Mouse (Mus musculus): ENCODE results near the gene Galnt2. TPM values are rescaled to one million over a fixed set of nuclear protein-coding genes. Genes with fewer than 3 reads are reported as not detected.

Galnt2 gene
- total and polyA plus RNA-seq, 3 experiments = 18.6 to 27.3 (median 23.6) TPM

- no peak for TF ChIP-seq TCF12 (IDR thresholded peaks at IDR 0.05; ENCODE audit: low read depth, low read length)
These were observed 50.7 kb downstream of the Galnt2 start (continued) for GRCm38 (mm10) chr8:124281700-124282541.

DNA sequence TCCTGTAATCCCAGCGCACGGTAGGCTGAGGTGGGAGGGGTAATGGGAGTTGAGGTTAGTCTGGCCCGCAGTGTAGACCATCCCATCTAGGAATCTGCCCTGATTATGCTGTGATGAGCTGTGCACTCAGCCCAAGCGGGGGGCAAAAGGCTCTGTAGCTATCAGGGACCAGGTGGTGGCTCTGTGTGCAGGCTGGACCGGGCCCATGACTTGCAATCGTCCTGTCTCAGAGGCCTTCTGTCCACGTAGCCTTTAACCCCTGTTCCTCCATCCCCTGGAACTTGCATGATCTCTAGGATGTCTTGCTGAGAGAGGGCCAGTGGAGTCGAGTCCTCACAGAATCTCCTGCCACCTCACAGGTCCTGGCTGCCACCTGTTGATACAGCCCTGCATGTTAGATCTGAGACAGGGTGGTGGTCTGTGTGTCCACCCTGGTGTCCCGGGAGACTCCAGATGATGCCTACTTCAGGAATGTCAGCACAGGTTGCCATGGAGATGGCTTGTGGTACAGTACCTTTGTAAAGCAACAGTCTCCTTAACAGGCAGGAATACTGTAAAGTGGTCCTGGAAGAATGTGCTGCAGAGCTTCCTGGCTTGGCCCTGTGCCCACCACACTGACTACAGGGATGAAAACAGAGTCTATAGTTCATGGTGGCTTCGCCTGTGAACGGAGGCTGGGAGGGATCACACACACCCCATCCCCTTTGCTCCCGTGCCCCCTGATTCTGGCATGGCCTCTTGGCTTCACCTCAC is 51.9 kb downstream of the Galnt2 start:
- DNase-seq (ENCODE audit: extremely low read depth) = no peak
- H3K4me1 ChIP-seq (ENCODE audit: control insufficient read depth in 1 of 2, insufficient read depth in 2 of 2) = peaks cover 81 to 97% of the 10 kb centered on the region in 2 experiments
- H3K4me3 ChIP-seq (replicated peaks in 1 of 3; ENCODE audit: low read depth in 2 of 3, low read length in 2 of 3, poor library complexity in 1 of 3) = peak overlapping the region in 1 of 3 experiments; percentile 14
- in situ Hi-C loops (cut with MboI; ENCODE audit: low pct_ligation_motif_present, low pct_unique_long_range_greater_than_20kb, low sequenced_read_pairs) (loop anchor here (10.0 kb wide), 1 partner anchor 198 kb away; no protein-coding TSS in a partner anchor), dilution Hi-C loops (cut with MboI; ENCODE audit: extremely low pct_ligation_motif_present, extremely low pct_unique_long_range_greater_than_20kb, low sequenced_read_pairs) (no loop called here)
- H3K27ac ChIP-seq (ENCODE audit: insufficient read depth, low read depth) = peak overlapping the region; percentile 95
- H3K4me2 ChIP-seq (ENCODE audit: insufficient read depth, low read depth, poor library complexity, severe bottlenecking) = no peak overlapping the region
- no peaks in the 10 kb centered on the region for H3K27me3 ChIP-seq (replicated peaks)
- H3K9me3 ChIP-seq (replicated peaks; ENCODE audit: low read length) = no peaks in the 10 kb centered on the region
- no peaks in the 10 kb centered on the region; the same call in 1 of the 2 replicates for H3K79me2 ChIP-seq (replicated peaks; ENCODE audit: control insufficient read depth, extremely low read depth, insufficient read depth, poor library complexity, severe bottlenecking)
- TF ChIP-seq ZNF384 (IDR thresholded peaks at IDR 0.05; ENCODE audit: low read depth, low read length) (no peak), USF2 (conservative IDR thresholded peaks at IDR 0.05; ENCODE audit: low read depth, low read length) (no peak), TCF12 (IDR thresholded peaks at IDR 0.05; ENCODE audit: low read depth, low read length) (no peak), POLR2A (IDR thresholded peaks at IDR 0.05; ENCODE audit: low read depth, low read length) (no peak), BHLHE40 (IDR thresholded peaks at IDR 0.05; ENCODE audit: low read depth, low read length) (no peak), ZC3H11A (IDR thresholded peaks at IDR 0.05; ENCODE audit: low read depth, low read length) (no peak), CTCF (conservative IDR thresholded peaks at IDR 0.05 in 1 of 2, IDR thresholded peaks at IDR 0.05 in 1 of 2; ENCODE audit: low read depth in 2 of 2, low read length in 2 of 2) (no peak), CHD1 (IDR thresholded peaks at IDR 0.05; ENCODE audit: low read depth, low read length) (no peak), SMC3 (IDR thresholded peaks at IDR 0.05; ENCODE audit: low read depth, low read length) (no peak)
- peak overlapping the region; percentile 54 for H3K9ac ChIP-seq (ENCODE audit: insufficient read depth, low read depth)
- H3K36me3 ChIP-seq (replicated peaks in 1 of 2; ENCODE audit: control insufficient read depth in 1 of 2, insufficient read depth in 1 of 2, low read length in 1 of 2) = peaks cover 2 to 24% of the 10 kb centered on the region in 2 experiments

GRCm38 (mm10) chr8:124283644-124284332 is 52.6 kb downstream of the Galnt2 start:
- dilution Hi-C loops (cut with MboI; ENCODE audit: extremely low pct_ligation_motif_present, extremely low pct_unique_long_range_greater_than_20kb, low sequenced_read_pairs) = no loop called here
- Histone ChIP-seq H3K27ac (ENCODE audit: insufficient read depth, low read depth) (peak overlapping the region; percentile 95), H3K9ac (ENCODE audit: insufficient read depth, low read depth) (peak overlapping the region; percentile 72), H3K4me1 (ENCODE audit: control insufficient read depth in 1 of 2, insufficient read depth in 2 of 2) (peaks cover 74 to 97% of the 10 kb centered on the region in 2 experiments), H3K79me2 (replicated peaks; ENCODE audit: control insufficient read depth, extremely low read depth, insufficient read depth, poor library complexity, severe bottlenecking) (no peaks in the 10 kb centered on the region; the same call in 1 of the 2 replicates), H3K4me3 (replicated peaks in 1 of 3; ENCODE audit: low read depth in 2 of 3, low read length in 2 of 3, poor library complexity in 1 of 3) (peak overlapping the region in 1 of 3 experiments; percentile 14), H3K27me3 (replicated peaks) (no peaks in the 10 kb centered on the region), H3K36me3 (replicated peaks in 1 of 2; ENCODE audit: control insufficient read depth in 1 of 2, insufficient read depth in 1 of 2, low read length in 1 of 2) (peaks cover 2 to 21% of the 10 kb centered on the region in 2 experiments), H3K4me2 (ENCODE audit: insufficient read depth, low read depth, poor library complexity, severe bottlenecking) (peak overlapping the region; percentile 59; the same call in 1 of the 2 replicates), H3K9me3 (replicated peaks; ENCODE audit: low read length) (no peaks in the 10 kb centered on the region)
- in situ Hi-C loops (cut with MboI; ENCODE audit: low pct_ligation_motif_present, low pct_unique_long_range_greater_than_20kb, low sequenced_read_pairs) = loop anchor here (10.0 kb wide), 1 partner anchor 199 kb away; no protein-coding TSS in a partner anchor
- TF ChIP-seq UBTF (IDR thresholded peaks at IDR 0.05; ENCODE audit: low read depth, low read length) = no peak
- TF ChIP-seq MAX (IDR thresholded peaks at IDR 0.05; ENCODE audit: low read length) = 0 out of 2 replicates have a peak, but pooled peaks have one; percentile 37
- TF ChIP-seq ZMIZ1 (IDR thresholded peaks at IDR 0.05; ENCODE audit: low read depth, low read length) = 0 out of 2 replicates have a peak, but pooled peaks have one; percentile 33
- no peak for TF ChIP-seq HCFC1 (IDR thresholded peaks at IDR 0.05; ENCODE audit: low read depth, low read length)
- TF ChIP-seq TCF12 (IDR thresholded peaks at IDR 0.05; ENCODE audit: low read depth, low read length) = peak; percentile 13; the same call in 1 of the 2 replicates
- TF ChIP-seq BHLHE40 (IDR thresholded peaks at IDR 0.05; ENCODE audit: low read depth, low read length) = peak; percentile 41
- no peak for TF ChIP-seq RAD21 (IDR thresholded peaks at IDR 0.05; ENCODE audit: low read depth, low read length)
- peak; percentile 57; the same call in 1 of the 2 replicates for TF ChIP-seq ETS1 (conservative IDR thresholded peaks at IDR 0.05; ENCODE audit: low read depth, low read length)
- TF ChIP-seq RCOR1 (conservative IDR thresholded peaks at IDR 0.05; ENCODE audit: low read depth, low read length) = no peak
- TF ChIP-seq USF1 (IDR thresholded peaks at IDR 0.05; ENCODE audit: low read depth, low read length) = no peak
- peak; percentile 48 for DNase-seq (ENCODE audit: extremely low read depth)

Data from CH12.LX (cell line).